Mouse (Mus musculus) 3T3-L1 (cell line): ENCODE measurements around the gene Ergic1.

Experiments used
- DNase-seq: peaks from one replicate; pipeline ENCODE4 v3.0.0-alpha.2; 2015; ENCODE audit warnings: low read depth, low spot score

Gene Ergic1

DNA sequence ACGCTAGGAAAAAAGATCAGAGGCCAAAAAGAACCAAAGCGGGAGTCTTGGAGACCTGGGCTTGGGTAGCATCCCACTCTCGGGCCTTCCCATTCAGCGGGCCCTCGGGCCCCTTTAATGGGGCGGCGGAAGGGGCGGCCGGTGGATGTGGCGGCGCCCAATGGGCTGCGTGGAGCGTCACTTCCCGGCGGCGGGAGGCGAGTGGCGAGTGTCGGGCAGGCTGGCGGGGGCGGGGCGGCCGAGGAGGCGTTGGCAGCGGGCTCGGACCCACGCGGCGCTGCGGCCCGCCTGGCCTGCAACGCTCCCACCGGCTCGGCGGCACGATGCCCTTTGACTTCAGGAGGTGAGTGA is at the start of gene Ergic1:
Ergic1 (plus strand) TSS at position 200 of the 351 bp plus-strand sequence.
- DNase-seq, result peak; percentile 78

DNA sequence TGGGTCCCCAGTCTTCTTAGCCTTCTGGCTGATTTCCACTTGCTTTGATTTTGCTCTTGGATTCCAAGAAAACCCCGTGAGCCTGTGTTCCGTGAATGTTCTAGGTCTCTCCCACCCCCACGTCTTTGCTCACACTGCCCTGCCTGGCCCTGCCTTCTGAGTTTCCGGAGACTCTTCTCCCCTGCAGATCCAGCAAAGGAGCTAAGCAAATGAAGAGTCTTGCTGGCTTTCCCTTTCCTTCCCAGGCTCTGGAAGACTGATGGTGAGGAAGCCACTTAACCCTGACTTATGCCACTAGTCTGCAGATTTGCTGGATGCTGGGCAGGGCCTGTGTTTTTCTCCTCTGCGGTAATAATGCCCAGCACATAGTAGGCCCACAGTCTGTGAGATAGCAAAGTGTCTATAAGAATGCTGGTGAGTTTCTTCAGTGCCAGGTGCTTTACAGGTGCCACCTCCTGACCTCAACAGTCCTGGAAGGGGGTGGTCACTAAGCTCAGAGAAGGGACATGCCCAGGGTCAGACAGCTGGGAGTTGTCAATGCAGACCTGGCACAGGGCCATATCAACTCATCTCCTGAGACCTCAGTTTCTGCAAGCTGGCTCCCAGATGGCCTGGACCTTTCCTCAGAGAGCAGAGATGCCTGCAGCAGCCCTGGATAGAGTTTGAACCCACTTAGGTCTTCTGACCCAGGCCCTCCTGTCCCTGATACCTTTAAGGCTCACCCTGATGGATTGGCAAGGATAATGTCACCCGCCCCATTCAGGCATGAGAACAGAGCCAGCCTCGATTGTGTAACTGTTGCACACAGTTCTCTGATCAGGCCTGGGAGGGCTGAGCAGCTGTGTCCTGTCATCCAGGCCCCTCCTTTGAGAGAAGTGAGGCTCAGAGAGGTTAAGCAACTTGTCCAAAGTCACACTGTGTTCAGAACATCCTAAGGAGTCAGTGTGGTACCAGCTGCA is 49.2 kb upstream of the Ergic1 start:
- peak; percentile 43 for DNase-seq

- DNase-seq, result no peak
Observed at GRCm38 (mm10) chr17:26512961-26513360, 48.3 kb upstream of the Ergic1 start.

DNA sequence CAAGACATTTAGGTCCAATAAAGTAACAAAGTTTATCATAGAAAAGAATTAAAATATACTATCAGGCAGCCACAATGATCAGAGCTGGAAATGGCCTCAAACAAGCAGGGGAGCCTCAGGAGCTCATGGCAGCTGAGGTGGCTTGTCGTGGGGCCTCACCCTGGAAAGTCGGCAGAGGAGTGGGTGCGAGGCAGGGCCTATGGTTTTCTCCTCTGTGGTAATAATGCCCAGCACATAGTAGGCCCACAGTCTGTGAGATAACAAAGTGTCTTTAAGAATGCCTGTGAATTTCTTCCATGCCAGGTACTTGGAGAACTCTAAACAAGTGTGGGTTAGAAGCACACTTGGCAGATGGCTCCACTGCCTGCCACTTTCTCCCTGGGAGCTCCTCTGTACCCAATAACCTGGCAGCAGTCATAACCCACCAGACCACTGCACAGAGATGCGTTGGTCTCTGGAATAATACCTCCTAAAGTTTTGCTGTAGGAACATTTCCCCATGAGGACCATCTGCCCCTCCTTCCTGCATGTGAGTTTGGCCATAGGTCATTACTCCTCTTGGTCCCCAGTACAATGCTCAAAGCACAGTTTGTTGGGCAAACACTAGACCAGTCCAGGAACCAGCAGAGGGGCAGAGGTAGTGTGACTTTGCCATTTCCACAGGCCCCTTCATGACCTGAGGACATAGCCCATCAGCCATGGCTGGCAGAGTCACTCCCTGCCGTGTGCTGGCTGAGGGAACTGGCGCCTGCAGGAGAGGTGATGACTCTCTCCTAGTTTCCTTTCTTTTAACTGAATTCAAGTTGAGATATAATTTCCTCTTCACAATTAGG is 47.6 kb upstream of the Ergic1 start:
- DNase-seq, result no peak

DNA sequence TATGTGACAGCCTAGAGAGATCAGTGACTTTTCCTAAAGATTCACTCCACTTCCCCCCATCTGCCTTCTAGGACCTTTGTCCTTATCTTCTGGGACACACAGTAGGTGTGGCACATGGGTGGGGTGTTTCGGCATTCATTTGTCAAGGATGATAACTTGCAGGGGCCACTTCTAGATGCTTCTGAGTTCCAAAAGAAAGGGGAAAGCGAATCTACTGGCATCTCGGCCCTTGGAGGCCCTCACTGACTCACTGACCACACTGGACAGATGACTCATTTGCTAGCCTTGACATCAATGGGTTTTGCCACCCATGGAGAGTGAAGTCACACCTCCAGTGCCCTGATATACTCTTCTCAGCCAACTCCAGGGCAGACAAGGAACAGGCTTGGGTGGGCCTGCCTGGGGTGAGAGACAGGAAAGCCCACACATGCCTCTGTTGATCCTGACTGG is 46.7 kb upstream of the Ergic1 start:
- DNase-seq, result peak; percentile 97

DNA sequence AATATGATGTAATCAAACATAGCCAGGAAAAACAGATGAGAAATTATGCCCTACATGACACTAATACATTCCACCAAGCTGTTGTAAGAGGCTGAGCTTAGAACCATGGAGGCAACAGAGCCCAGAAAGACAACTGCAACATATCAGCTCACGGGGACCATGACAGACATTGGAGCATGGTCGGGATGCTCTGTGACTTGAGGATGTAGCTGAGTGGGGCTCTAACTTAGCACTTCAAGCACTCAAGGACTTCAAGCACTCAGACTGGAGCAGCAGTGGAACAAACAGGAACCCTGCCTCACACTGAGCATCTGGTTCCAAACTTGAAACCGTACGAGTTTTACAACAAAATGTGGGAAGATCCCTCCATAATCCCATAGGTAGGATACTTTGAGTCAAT is 45.6 kb upstream of the Ergic1 start:
- no peak for DNase-seq

DNA sequence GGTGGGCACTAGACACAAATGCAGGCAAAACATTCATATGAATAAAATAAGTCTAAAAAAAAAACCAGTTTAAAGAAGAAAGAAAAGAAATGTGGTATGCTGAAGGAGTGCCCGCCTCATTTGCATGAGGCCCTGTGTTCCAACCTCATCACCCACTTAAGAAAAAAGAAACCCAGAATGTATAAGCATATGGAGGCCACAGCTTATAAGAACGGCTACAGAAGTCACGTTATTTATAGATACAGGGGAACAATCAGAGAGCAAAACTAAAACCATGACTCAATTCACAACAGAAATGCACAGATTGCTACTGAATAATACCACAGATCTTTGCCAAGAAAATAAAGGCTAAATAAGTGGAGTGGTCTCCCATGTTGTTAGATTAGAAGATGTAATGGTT is 43.0 kb upstream of the Ergic1 start:
- no peak for DNase-seq

DNA sequence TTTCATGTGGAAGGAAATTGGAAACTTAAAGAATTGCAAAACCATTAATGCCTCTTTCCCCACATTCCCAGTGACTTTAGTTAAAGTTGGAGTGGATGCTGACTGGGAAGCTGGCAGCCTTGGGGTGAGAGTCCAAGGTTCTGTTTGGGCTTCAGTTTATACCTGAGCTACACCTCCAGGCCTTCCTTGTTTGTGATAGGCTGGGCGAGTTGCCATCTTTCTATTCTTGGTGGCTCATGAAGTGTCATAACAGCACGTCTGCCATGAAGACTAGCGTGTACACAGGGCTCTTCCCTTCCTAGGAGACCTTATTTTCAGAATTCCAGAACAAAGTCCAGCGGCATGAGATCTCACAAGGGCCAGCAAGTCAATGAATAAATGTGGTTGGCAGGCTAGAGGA is 38.6 kb upstream of the Ergic1 start:
- no peak for DNase-seq

GRCm38 (mm10) chr17:26524316-26524715 is 37.0 kb upstream of the Ergic1 start:
- DNase-seq, result peak; percentile 52

GRCm38 (mm10) chr17:26524801-26525200 is 36.5 kb upstream of the Ergic1 start:
- no peak for DNase-seq

- no peak for DNase-seq
Observed at GRCm38 (mm10) chr17:26525316-26525715, 36.0 kb upstream of the Ergic1 start.

DNA sequence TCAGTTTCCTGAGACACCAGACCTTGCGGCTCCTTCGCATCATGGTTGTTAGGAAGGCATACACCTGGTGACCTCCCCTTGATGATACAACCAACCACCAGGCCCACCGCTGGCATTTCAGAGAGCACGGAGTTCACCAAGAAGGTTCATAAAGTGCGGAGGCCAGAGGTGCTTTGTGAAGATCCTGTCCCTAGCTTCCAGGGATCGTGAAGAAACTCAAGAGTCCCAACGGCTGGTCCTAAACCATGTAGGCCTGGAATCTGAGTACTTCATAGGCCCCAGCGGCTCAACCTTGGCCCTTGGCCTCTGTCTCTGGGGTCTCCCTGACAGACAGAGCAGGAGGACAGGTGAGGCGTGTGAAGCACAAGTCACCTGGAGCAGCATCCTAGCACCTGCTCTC is 34.0 kb upstream of the Ergic1 start:
- no peak for DNase-seq

- no peak for DNase-seq
Observed at GRCm38 (mm10) chr17:26528751-26529150, 32.5 kb upstream of the Ergic1 start.

- peak; percentile 91 for DNase-seq
Observed at GRCm38 (mm10) chr17:26529791-26530241, 31.5 kb upstream of the Ergic1 start.

- peak; percentile 97 for DNase-seq
Observed at GRCm38 (mm10) chr17:26530590-26531081, 30.7 kb upstream of the Ergic1 start.

- no peak for DNase-seq
Observed at GRCm38 (mm10) chr17:26531395-26532027, 29.8 kb upstream of the Ergic1 start.

DNA sequence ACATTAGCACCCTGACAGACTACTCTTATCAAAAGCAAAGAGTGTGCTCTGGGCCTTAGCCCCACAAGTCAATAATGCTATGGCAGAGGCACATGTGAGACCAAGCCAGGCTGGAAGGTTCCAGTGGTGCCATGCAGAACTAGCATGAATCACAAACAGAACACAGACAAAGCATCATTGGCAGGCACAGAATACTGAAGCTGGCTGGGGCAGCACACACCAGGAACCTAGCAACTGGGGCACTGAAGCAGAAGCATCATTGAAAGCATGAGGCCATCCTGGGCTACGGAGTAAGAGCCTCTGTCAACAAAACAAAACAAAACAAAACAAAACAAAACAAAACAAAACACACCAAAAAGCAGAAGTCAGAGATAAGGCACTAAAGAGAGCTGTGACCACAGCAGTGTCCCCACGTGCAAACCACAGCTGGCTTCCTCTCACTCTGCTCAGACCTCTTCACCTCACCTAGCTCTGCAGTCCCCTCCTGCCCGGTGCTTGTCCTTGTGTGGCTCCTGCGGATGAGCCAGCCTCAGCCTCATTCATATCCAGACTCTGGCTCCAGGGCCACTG is 28.7 kb upstream of the Ergic1 start:
- DNase-seq, result no peak

GRCm38 (mm10) chr17:26533871-26534372 is 27.4 kb upstream of the Ergic1 start:
- DNase-seq, result peak; percentile 94

- no peak for DNase-seq
Observed at GRCm38 (mm10) chr17:26534695-26535094, 26.6 kb upstream of the Ergic1 start.

- DNase-seq, result peak; percentile 52
Observed at GRCm38 (mm10) chr17:26535251-26536136, 25.8 kb upstream of the Ergic1 start.
